ENCODE assay signal across 8 mouse cellular contexts in the genomic region with DNA sequence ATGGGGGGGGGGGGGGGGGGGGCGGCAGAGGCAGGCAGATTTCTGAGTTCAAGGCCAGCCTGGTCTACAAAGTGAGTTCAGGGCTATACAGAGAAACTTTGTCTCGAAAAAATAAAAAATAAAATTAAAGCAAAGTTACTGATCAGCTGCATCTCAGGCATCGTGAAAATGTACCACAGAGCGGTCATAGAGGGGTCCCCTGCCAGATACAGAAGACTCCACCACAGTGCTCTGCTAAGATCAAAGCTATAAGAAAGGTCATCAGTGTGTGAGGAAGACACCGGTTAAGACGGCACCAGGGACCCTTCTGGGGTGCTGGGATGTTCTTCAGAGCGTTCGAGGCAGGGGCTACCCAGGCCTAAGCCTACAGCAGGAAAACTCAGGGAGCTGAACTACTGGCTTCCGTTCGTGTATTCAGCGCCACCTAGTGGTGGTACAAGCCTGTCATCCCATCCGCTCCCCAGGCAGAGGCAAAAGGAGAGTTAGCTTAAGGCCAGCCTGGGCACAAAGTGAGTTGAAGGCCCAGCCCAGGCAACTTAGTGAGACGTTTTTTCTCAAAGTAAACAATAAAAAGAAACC. TPM values are rescaled to one million over a fixed set of nuclear protein-coding genes. Genes with fewer than 3 reads are reported as not detected.
A peak's percentile ranks its signal among the peaks of the same experiment; 100 is the strongest.
DNase-seq lines count a peak whose midpoint lies in the region.

No protein-coding gene starts in this region.

- peak; percentile 96 for DNase-seq in heart, adult 11 months
- no peak for DNase-seq in heart, adult 8-10 months (ENCODE audit: low spot score)
- peak; percentile 63 to 74 for DNase-seq in cerebellum, postnatal 36 days
- DNase-seq in gastrocnemius, adult 8-10 months (ENCODE audit: low spot score in 2 of 2): peak; percentile 44 to 59
- peak; percentile 69 for DNase-seq in hindlimb bud, embryonic 11.5 days (ENCODE audit: extremely low spot score, low read depth, low spot score)
- DNase-seq in left cerebral cortex, postnatal 25 days (ENCODE audit: low spot score in 2 of 2): peak; percentile 62
- DNase-seq in mesoderm, embryonic 11.5 days (ENCODE audit: low read depth, low spot score): peak; percentile 87
- DNase-seq in spleen, postnatal 10 days (ENCODE audit: low spot score in 2 of 2): peak; percentile 35 to 69

- intact Hi-C loops in left cerebral cortex, postnatal 25 days (cut with DNase I): loop anchor here (1.0 to 5.0 kb wide), 2 partner anchors 58 to 197 kb away; no protein-coding TSS in a partner anchor

RNA-seq across cellular contexts. Expression of gene Pald1, which starts 15.9 kb away (rescaled TPM):
- 10 to 100 TPM; 11.3 to 21.8 (median 12.9) TPM for total RNA-seq in heart, adult 8-10 months (2022)
- total RNA-seq in gastrocnemius, adult 8-10 months (2022): 1 to 10 TPM; 2.7 to 5.7 (median 4.5) TPM
- 10 to 100 TPM in 1 of 2 experiments, 1 to 10 TPM in 1; 9.0 to 10.2 TPM for total RNA-seq in left cerebral cortex, postnatal 25 days (2021)

RNA-seq across cellular contexts. Expression of gene Nodal, which starts 18.5 kb away (rescaled TPM):
- total RNA-seq in heart, adult 8-10 months (2022): under 1 TPM in 1 of 4 experiments, not detected in 3; 0.11 TPM
- total RNA-seq in gastrocnemius, adult 8-10 months (2022): under 1 TPM in 3 of 4 experiments, not detected in 1; 0.12 to 0.24 (median 0.13) TPM
- under 1 TPM; 0.21 to 0.28 TPM for total RNA-seq in left cerebral cortex, postnatal 25 days (2021)

RNA-seq across cellular contexts. Expression of gene Eif4ebp2, which starts 53.2 kb away (rescaled TPM):
- 10 to 100 TPM; 59.5 to 77.7 (median 70.8) TPM for total RNA-seq in heart, adult 8-10 months (2022)
- 100 to 1,000 TPM; 154 to 242 (median 183) TPM for total RNA-seq in gastrocnemius, adult 8-10 months (2022)
- total RNA-seq in left cerebral cortex, postnatal 25 days (2021): 10 to 100 TPM; 47.7 to 51.4 TPM
